Mouse (Mus musculus): ENCODE data around the gene Dgcr2. TPM values are rescaled to one million over a fixed set of nuclear protein-coding genes. Genes with fewer than 3 reads are reported as not detected.

Dgcr2 gene
- polyA plus RNA-seq, 1 experiment from 2014 or later: 83.3 TPM

GRCm38 (mm10) chr16:17872995-17873394, 25.4 kb downstream of the Dgcr2 start:
- no peaks in the 10 kb centered on the region; the same call in 1 of the 2 replicates for H3K4me1 ChIP-seq (replicated peaks; ENCODE audit: control insufficient read depth, insufficient read depth, low read length)
- H3K9me3 ChIP-seq (ENCODE audit: control insufficient read depth, low read length): no peaks in the 10 kb centered on the region
- no peak overlapping the region for H3K9ac ChIP-seq (ENCODE audit: low read length)
- no peak overlapping the region for H3K4me3 ChIP-seq (ENCODE audit: low read depth, low read length)
- no peaks in the 10 kb centered on the region for H3K27me3 ChIP-seq (replicated peaks; ENCODE audit: control insufficient read depth, insufficient read depth, low read length)
- no peak overlapping the region for H3K27ac ChIP-seq (ENCODE audit: low read depth)
- peaks cover 39% of the 10 kb centered on the region for H3K36me3 ChIP-seq (ENCODE audit: control insufficient read depth, insufficient read depth, low read length)
- 44% methylated on average over 4 of the region's 4 CpGs for WGBS
- ATAC-seq (replicated peaks; ENCODE audit: low FRiP score, low TSS enrichment, low read depth) (no peak), DNase-seq (ENCODE audit: low spot score) (no peak)
- no peak overlapping the region for H3K4me2 ChIP-seq (ENCODE audit: low read length)

GRCm38 (mm10) chr16:17871248-17871647, 27.1 kb downstream of the Dgcr2 start:
- WGBS: 61% methylated on average over 5 of the region's 5 CpGs
- Histone ChIP-seq H3K4me2 (ENCODE audit: low read length) (no peak overlapping the region), H3K36me3 (ENCODE audit: control insufficient read depth, insufficient read depth, low read length) (peaks cover 39% of the 10 kb centered on the region), H3K9ac (ENCODE audit: low read length) (no peak overlapping the region), H3K9me3 (ENCODE audit: control insufficient read depth, low read length) (no peaks in the 10 kb centered on the region), H3K27ac (ENCODE audit: low read depth) (no peak overlapping the region), H3K4me3 (ENCODE audit: low read depth, low read length) (no peak overlapping the region), H3K27me3 (replicated peaks; ENCODE audit: control insufficient read depth, insufficient read depth, low read length) (no peaks in the 10 kb centered on the region), H3K4me1 (replicated peaks; ENCODE audit: control insufficient read depth, insufficient read depth, low read length) (no peaks in the 10 kb centered on the region; the same call in 1 of the 2 replicates)
- ATAC-seq (replicated peaks; ENCODE audit: low FRiP score, low TSS enrichment, low read depth) (peak; percentile 53; the same call in 1 of the 2 replicates), DNase-seq (ENCODE audit: low spot score) (no peak)

GRCm38 (mm10) chr16:17865770-17866169, 32.6 kb downstream of the Dgcr2 start:
- Histone ChIP-seq H3K36me3 (ENCODE audit: control insufficient read depth, insufficient read depth, low read length) (peaks cover 23% of the 10 kb centered on the region), H3K4me3 (ENCODE audit: low read depth, low read length) (no peak overlapping the region), H3K27me3 (replicated peaks; ENCODE audit: control insufficient read depth, insufficient read depth, low read length) (no peaks in the 10 kb centered on the region), H3K4me2 (ENCODE audit: low read length) (no peak overlapping the region), H3K9me3 (ENCODE audit: control insufficient read depth, low read length) (no peaks in the 10 kb centered on the region), H3K27ac (ENCODE audit: low read depth) (no peak overlapping the region), H3K4me1 (replicated peaks; ENCODE audit: control insufficient read depth, insufficient read depth, low read length) (no peaks in the 10 kb centered on the region), H3K9ac (ENCODE audit: low read length) (no peak overlapping the region)
- DNase-seq (ENCODE audit: low spot score): no peak
- ATAC-seq (replicated peaks; ENCODE audit: low FRiP score, low TSS enrichment, low read depth): peak; percentile 86
- 67% methylated on average over 6 of the region's 6 CpGs for WGBS

GRCm38 (mm10) chr16:17865293-17865692, 33.1 kb downstream of the Dgcr2 start:
- Histone ChIP-seq H3K27ac (ENCODE audit: low read depth) (no peak overlapping the region), H3K36me3 (ENCODE audit: control insufficient read depth, insufficient read depth, low read length) (peaks cover 22% of the 10 kb centered on the region), H3K9me3 (ENCODE audit: control insufficient read depth, low read length) (no peaks in the 10 kb centered on the region), H3K4me3 (ENCODE audit: low read depth, low read length) (no peak overlapping the region), H3K4me2 (ENCODE audit: low read length) (no peak overlapping the region), H3K9ac (ENCODE audit: low read length) (no peak overlapping the region), H3K4me1 (replicated peaks; ENCODE audit: control insufficient read depth, insufficient read depth, low read length) (no peaks in the 10 kb centered on the region), H3K27me3 (replicated peaks; ENCODE audit: control insufficient read depth, insufficient read depth, low read length) (no peaks in the 10 kb centered on the region)
- DNase-seq (ENCODE audit: low spot score) (no peak), ATAC-seq (replicated peaks; ENCODE audit: low FRiP score, low TSS enrichment, low read depth) (no peak)
- 64% methylated on average over 2 of the region's 2 CpGs for WGBS

- ATAC-seq (replicated peaks; ENCODE audit: low FRiP score, low TSS enrichment, low read depth) (0 out of 2 replicates have a peak, but pooled peaks have one; percentile 58), DNase-seq (ENCODE audit: low spot score) (no peak)
- no peaks in the 10 kb centered on the region for H3K27me3 ChIP-seq (replicated peaks; ENCODE audit: control insufficient read depth, insufficient read depth, low read length)
- H3K4me2 ChIP-seq (ENCODE audit: low read length): no peak overlapping the region
- no peak overlapping the region for H3K4me3 ChIP-seq (ENCODE audit: low read depth, low read length)
- H3K9ac ChIP-seq (ENCODE audit: low read length): no peak overlapping the region
- peaks cover 75% of the 10 kb centered on the region for H3K36me3 ChIP-seq (ENCODE audit: control insufficient read depth, insufficient read depth, low read length)
- H3K9me3 ChIP-seq (ENCODE audit: control insufficient read depth, low read length): no peaks in the 10 kb centered on the region
- no peak overlapping the region for H3K27ac ChIP-seq (ENCODE audit: low read depth)
- H3K4me1 ChIP-seq (replicated peaks; ENCODE audit: control insufficient read depth, insufficient read depth, low read length): no peaks in the 10 kb centered on the region
Observed at GRCm38 (mm10) chr16:17858592-17858991, 39.8 kb downstream of the Dgcr2 start.

- H3K4me3 ChIP-seq (ENCODE audit: low read depth, low read length): no peak overlapping the region
- H3K9me3 ChIP-seq (ENCODE audit: control insufficient read depth, low read length): no peaks in the 10 kb centered on the region
- WGBS: 74% methylated on average over 7 of the region's 7 CpGs
- H3K9ac ChIP-seq (ENCODE audit: low read length): no peak overlapping the region
- H3K4me2 ChIP-seq (ENCODE audit: low read length): no peak overlapping the region
- no peak overlapping the region for H3K27ac ChIP-seq (ENCODE audit: low read depth)
- H3K36me3 ChIP-seq (ENCODE audit: control insufficient read depth, insufficient read depth, low read length): peaks cover 87% of the 10 kb centered on the region
- no peaks in the 10 kb centered on the region for H3K27me3 ChIP-seq (replicated peaks; ENCODE audit: control insufficient read depth, insufficient read depth, low read length)
- no peaks in the 10 kb centered on the region for H3K4me1 ChIP-seq (replicated peaks; ENCODE audit: control insufficient read depth, insufficient read depth, low read length)
- ATAC-seq (replicated peaks; ENCODE audit: low FRiP score, low TSS enrichment, low read depth) (no peak), DNase-seq (ENCODE audit: low spot score) (no peak)
Observed at GRCm38 (mm10) chr16:17857157-17857556, 41.2 kb downstream of the Dgcr2 start.

GRCm38 (mm10) chr16:17853263-17853662, 45.1 kb downstream of the Dgcr2 start:
- Histone ChIP-seq H3K4me3 (ENCODE audit: low read depth, low read length) (no peak overlapping the region), H3K27me3 (replicated peaks; ENCODE audit: control insufficient read depth, insufficient read depth, low read length) (no peaks in the 10 kb centered on the region), H3K9ac (ENCODE audit: low read length) (no peak overlapping the region), H3K36me3 (ENCODE audit: control insufficient read depth, insufficient read depth, low read length) (peaks cover 92% of the 10 kb centered on the region), H3K27ac (ENCODE audit: low read depth) (no peak overlapping the region), H3K9me3 (ENCODE audit: control insufficient read depth, low read length) (no peaks in the 10 kb centered on the region), H3K4me2 (ENCODE audit: low read length) (no peak overlapping the region), H3K4me1 (replicated peaks; ENCODE audit: control insufficient read depth, insufficient read depth, low read length) (no peaks in the 10 kb centered on the region)
- DNase-seq (ENCODE audit: low spot score): no peak
- ATAC-seq (replicated peaks; ENCODE audit: low FRiP score, low TSS enrichment, low read depth): no peak
- WGBS: 89% methylated on average over 2 of the region's 2 CpGs

GRCm38 (mm10) chr16:17851860-17852259, 46.5 kb downstream of the Dgcr2 start:
- DNase-seq (ENCODE audit: low spot score) (no peak), ATAC-seq (replicated peaks; ENCODE audit: low FRiP score, low TSS enrichment, low read depth) (no peak)
- Histone ChIP-seq H3K36me3 (ENCODE audit: control insufficient read depth, insufficient read depth, low read length) (peaks cover 92% of the 10 kb centered on the region), H3K27me3 (replicated peaks; ENCODE audit: control insufficient read depth, insufficient read depth, low read length) (no peaks in the 10 kb centered on the region), H3K4me3 (ENCODE audit: low read depth, low read length) (no peak overlapping the region), H3K4me2 (ENCODE audit: low read length) (no peak overlapping the region), H3K9ac (ENCODE audit: low read length) (no peak overlapping the region), H3K4me1 (replicated peaks; ENCODE audit: control insufficient read depth, insufficient read depth, low read length) (no peaks in the 10 kb centered on the region), H3K9me3 (ENCODE audit: control insufficient read depth, low read length) (no peaks in the 10 kb centered on the region), H3K27ac (ENCODE audit: low read depth) (no peak overlapping the region)
- 97% methylated on average over 1 of the region's 1 CpGs for WGBS

- no peaks in the 10 kb centered on the region for H3K4me1 ChIP-seq (replicated peaks; ENCODE audit: control insufficient read depth, insufficient read depth, low read length)
- H3K4me2 ChIP-seq (ENCODE audit: low read length): no peak overlapping the region
- H3K4me3 ChIP-seq (ENCODE audit: low read depth, low read length): no peak overlapping the region
- H3K9ac ChIP-seq (ENCODE audit: low read length): no peak overlapping the region
- H3K9me3 ChIP-seq (ENCODE audit: control insufficient read depth, low read length): no peaks in the 10 kb centered on the region
- H3K27me3 ChIP-seq (replicated peaks; ENCODE audit: control insufficient read depth, insufficient read depth, low read length): no peaks in the 10 kb centered on the region
- DNase-seq (ENCODE audit: low spot score) (no peak), ATAC-seq (replicated peaks; ENCODE audit: low FRiP score, low TSS enrichment, low read depth) (no peak)
- no peak overlapping the region for H3K27ac ChIP-seq (ENCODE audit: low read depth)
- H3K36me3 ChIP-seq (ENCODE audit: control insufficient read depth, insufficient read depth, low read length): peaks cover 92% of the 10 kb centered on the region
- WGBS: 95% methylated on average over 5 of the region's 5 CpGs
Observed at GRCm38 (mm10) chr16:17851331-17851730, 47.0 kb downstream of the Dgcr2 start.
